Mouse (Mus musculus) G1E (cell line): ENCODE results near the gene Kcnc4.

Source experiments
- CTCF ChIP-seq: IDR thresholded peaks from 2 replicates; pipeline ENCODE4 v1.5.1; 2012; ENCODE audit warnings: low read depth, low read length, inconsistent platforms, mixed read lengths
- GATA1 ChIP-seq: IDR thresholded peaks from 2 replicates; pipeline ENCODE4 v1.6.1; 2012; ENCODE audit warnings: borderline replicate concordance, low read length, inconsistent platforms, mixed read lengths
- TAL1 ChIP-seq: conservative IDR thresholded peaks from 2 replicates; pipeline ENCODE4 v1.6.1; 2012; ENCODE audit warnings: low read depth, low read length, inconsistent platforms, mixed read lengths

- TF ChIP-seq TAL1 (no peak), CTCF (no peak), GATA1 (no peak)
These were observed 9.7 kb upstream of the Kcnc4 start for GRCm38 (mm10) chr3:107469059-107469458.
